Mouse (Mus musculus) cortical plate, adult 2 months (tissue): ENCODE measurements around the gene Ssmem1.

Experiments
- CTCF ChIP-seq: fragments of 200-500 bp; IDR thresholded peaks from 2 replicates; pipeline ENCODE4 v1.5.1; 2011; ENCODE audit warnings: mild to moderate bottlenecking, control low read depth, low read length; ENCODE audit not compliant: insufficient read depth; ENCODE audit errors: extremely low read depth
- POLR2A ChIP-seq: fragments of 200-500 bp; IDR thresholded peaks from 2 replicates; pipeline ENCODE4 v1.6.1; 2011; ENCODE audit warnings: mild to moderate bottlenecking, low read length, control low read depth; ENCODE audit not compliant: insufficient read depth; ENCODE audit errors: extremely low read depth

DNA sequence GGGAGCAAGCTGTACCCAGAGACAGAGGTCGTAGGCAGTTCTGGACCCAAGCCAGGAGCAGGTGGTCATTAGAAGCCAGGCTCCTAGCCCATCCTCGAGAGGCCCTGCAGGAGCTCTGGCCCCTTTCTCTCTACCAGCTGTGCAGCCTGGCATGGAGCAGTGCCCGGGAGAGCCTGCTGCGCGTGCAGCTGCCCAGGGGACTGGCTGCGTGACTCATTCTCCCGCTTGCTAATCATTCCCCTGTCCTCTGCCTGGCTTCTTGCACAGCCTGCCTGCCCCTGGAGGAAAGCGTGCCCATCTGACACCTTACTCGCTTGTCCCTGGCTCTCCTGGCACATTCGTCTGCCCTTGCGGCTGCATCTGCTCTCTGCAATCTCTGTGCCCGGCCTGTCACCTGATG lies 40.3 kb upstream of the Ssmem1 start:
- TF ChIP-seq POLR2A (no peak), CTCF (no peak)
